Mouse (Mus musculus): ENCODE results near the gene Ehd1.

DNA sequence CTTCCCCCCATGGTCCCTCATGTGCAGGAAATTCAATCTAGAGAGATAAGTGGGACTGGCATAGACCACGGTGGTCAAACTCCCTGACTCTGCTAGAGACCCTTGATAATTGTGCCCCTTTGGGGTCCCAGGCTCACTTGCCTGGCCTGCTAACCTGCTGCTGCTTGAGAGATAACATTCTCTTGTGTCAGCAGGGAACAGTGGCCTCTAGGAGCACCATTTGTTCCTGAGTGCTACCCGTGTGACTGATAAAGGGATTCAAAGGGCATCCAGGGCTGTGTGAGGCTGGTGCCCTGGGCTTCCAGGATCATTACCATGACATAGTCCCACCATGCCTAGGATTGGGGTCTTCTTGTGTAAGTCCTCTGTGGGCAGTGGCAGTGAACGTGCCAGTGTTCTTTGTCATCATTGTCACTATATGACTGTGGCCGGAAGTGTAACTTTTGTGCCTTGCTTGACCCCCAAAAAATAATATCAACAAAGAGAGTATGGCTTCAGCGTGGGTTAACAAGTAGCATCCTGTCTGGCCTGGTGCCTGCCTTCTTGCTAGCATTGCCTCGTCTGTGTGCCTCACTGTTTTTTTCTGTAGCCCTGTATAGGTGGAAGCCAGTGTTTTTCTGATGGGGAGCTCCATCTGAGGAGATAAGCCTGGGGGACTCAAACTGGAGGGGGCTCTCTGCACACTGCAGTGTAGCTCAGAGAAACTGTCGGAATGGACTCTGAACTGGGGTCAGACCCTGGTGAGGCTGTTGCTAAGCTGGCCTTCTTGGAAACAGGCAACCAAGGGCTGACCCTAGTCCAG, 9.3 kb downstream of the Ehd1 start:
- TF ChIP-seq EP300 (IDR thresholded peaks at IDR 0.05; ENCODE audit: low read depth), result peak; percentile 59
- TF ChIP-seq CTCF (IDR thresholded peaks at IDR 0.05; ENCODE audit: low read depth), result 0 out of 2 replicates have a peak, but pooled peaks have one; percentile 5

Measured in liver, embryonic 14.5 days (tissue).